Mouse (Mus musculus) megakaryocyte, embryonic 14.5 days (primary cell): ENCODE data around the gene Gm20388. TPM values are rescaled to one million over a fixed set of nuclear protein-coding genes. Genes with fewer than 3 reads are reported as not detected.
A peak's percentile ranks its signal among the peaks of the same experiment; 100 is the strongest.

Source experiments
- H3K27me3 ChIP-seq: replicated peaks from 2 replicates; pipeline ENCODE3; 2012; ENCODE audit warnings: inconsistent platforms
- H3K36me3 ChIP-seq: replicated peaks from 2 replicates; pipeline ENCODE3; 2012; ENCODE audit warnings: low read length, inconsistent platforms, mixed read lengths
- H3K4me1 ChIP-seq: 2 replicates; pipeline ENCODE4 v1.6.1; 2012; ENCODE audit warnings: inconsistent platforms
- H3K4me3 ChIP-seq: replicated peaks from 2 replicates; pipeline ENCODE3; 2012; ENCODE audit warnings: moderate library complexity, mild to moderate bottlenecking, inconsistent platforms
- H3K9me3 ChIP-seq: 2 replicates; pipeline ENCODE4 v1.6.1; 2012; ENCODE audit warnings: inconsistent platforms
- FLI1 ChIP-seq: IDR thresholded peaks from 2 replicates; pipeline ENCODE4 v1.6.1; 2012; ENCODE audit warnings: low read length, inconsistent platforms, mixed read lengths
- GATA1 ChIP-seq: IDR thresholded peaks from 3 replicates; pipeline ENCODE4 v1.6.1; 2012; ENCODE audit warnings: mixed read lengths, low read length, inconsistent platforms, borderline replicate concordance
- polyA plus RNA-seq: library from polyadenylated mRNA; stranded (reverse); fragments of >175 nt; gene quantifications from 2 replicates; pipeline ENCODE4 v1.2.3, GENCODE M21; 2012; ENCODE audit warnings: low replicate concordance; ENCODE audit not compliant: insufficient read depth

The Gm20388 gene
- polyA plus RNA-seq, 1 experiment, result 111 TPM

GRCm38 (mm10) chr8:120118162-120118561, 207.5 kb downstream of the Gm20388 start:
- H3K36me3 ChIP-seq, result no peaks in the 10 kb centered on the region
- no peak for TF ChIP-seq GATA1
- H3K4me3 ChIP-seq, result no peak overlapping the region
- H3K4me1 ChIP-seq, result peaks cover 76% of the 10 kb centered on the region
- no peaks in the 10 kb centered on the region for H3K9me3 ChIP-seq
- H3K27me3 ChIP-seq, result peaks cover 79% of the 10 kb centered on the region

- Histone ChIP-seq H3K4me3 (no peak overlapping the region), H3K9me3 (no peaks in the 10 kb centered on the region), H3K27me3 (peaks cover 84% of the 10 kb centered on the region), H3K4me1 (peaks cover 73% of the 10 kb centered on the region), H3K36me3 (no peaks in the 10 kb centered on the region)
- no peak for TF ChIP-seq FLI1
- no peak for TF ChIP-seq GATA1
Observed at GRCm38 (mm10) chr8:120118847-120119246, 208.2 kb downstream of the Gm20388 start.

DNA sequence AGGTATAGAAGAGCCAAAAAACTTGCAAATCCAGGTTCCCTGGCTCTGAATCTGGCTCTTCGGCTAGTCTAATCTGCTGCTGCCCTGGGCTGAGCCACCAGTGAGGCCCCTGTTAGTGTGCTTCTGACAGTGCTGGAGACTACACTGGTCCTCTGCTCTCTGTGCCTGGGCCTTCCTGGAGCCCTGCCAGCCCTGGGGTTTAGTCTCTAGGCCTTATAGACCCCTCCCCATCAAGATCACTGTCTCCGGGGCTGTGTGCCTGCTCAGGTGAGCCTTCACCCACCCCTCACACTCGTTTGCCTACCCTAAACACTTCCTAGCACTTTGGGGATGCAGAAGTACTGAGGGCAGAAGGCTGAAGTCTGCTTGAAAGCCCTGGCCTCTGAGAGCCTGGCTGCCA, 208.8 kb downstream of the Gm20388 start:
- H3K4me1 ChIP-seq, result peaks cover 73% of the 10 kb centered on the region
- H3K27me3 ChIP-seq, result peaks cover 85% of the 10 kb centered on the region
- TF ChIP-seq GATA1 (no peak), FLI1 (no peak)

DNA sequence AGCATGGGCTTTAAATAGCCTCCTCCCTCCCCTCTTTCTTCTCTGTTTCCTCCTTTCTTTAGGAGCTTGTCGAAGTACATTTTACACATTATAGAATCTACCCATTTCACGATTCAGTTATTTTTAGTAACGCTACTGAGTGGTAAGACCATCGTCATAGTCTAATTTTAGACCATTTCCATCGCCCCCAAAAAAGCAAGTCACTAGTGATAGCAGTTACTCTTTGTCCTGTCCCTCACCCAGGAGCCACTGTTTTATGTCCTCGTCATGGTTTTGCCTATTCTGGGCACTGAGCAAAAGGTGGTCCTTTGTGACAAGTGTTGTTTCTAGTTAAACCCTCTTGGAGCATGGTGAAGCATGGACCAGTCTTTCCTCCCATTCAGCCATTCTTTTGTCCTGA, 209.3 kb downstream of the Gm20388 start:
- H3K9me3 ChIP-seq, result no peaks in the 10 kb centered on the region
- H3K4me1 ChIP-seq, result peaks cover 73% of the 10 kb centered on the region
- TF ChIP-seq FLI1, result no peak
- no peak for TF ChIP-seq GATA1
- H3K4me3 ChIP-seq, result peak overlapping the region; percentile 70
- H3K27me3 ChIP-seq, result peaks cover 85% of the 10 kb centered on the region
- no peaks in the 10 kb centered on the region for H3K36me3 ChIP-seq

More for the DNA sequence above, 208.8 kb downstream of the Gm20388 start:
- no peaks in the 10 kb centered on the region for H3K9me3 ChIP-seq
- peak overlapping the region; percentile 70 for H3K4me3 ChIP-seq
- H3K36me3 ChIP-seq, result no peaks in the 10 kb centered on the region

- Histone ChIP-seq H3K9me3 (no peaks in the 10 kb centered on the region), H3K4me1 (peaks cover 68% of the 10 kb centered on the region), H3K27me3 (peaks cover 81% of the 10 kb centered on the region), H3K4me3 (no peak overlapping the region), H3K36me3 (no peaks in the 10 kb centered on the region)
- TF ChIP-seq FLI1 (no peak), GATA1 (no peak)
Observed at GRCm38 (mm10) chr8:120120951-120121350, 210.3 kb downstream of the Gm20388 start.

- Histone ChIP-seq H3K36me3 (no peaks in the 10 kb centered on the region), H3K4me1 (peaks cover 47% of the 10 kb centered on the region), H3K9me3 (peaks cover 9% of the 10 kb centered on the region), H3K27me3 (peaks cover 76% of the 10 kb centered on the region), H3K4me3 (no peak overlapping the region)
- TF ChIP-seq GATA1, result no peak
- TF ChIP-seq FLI1, result no peak
Observed at GRCm38 (mm10) chr8:120124261-120124660, 213.6 kb downstream of the Gm20388 start.

DNA sequence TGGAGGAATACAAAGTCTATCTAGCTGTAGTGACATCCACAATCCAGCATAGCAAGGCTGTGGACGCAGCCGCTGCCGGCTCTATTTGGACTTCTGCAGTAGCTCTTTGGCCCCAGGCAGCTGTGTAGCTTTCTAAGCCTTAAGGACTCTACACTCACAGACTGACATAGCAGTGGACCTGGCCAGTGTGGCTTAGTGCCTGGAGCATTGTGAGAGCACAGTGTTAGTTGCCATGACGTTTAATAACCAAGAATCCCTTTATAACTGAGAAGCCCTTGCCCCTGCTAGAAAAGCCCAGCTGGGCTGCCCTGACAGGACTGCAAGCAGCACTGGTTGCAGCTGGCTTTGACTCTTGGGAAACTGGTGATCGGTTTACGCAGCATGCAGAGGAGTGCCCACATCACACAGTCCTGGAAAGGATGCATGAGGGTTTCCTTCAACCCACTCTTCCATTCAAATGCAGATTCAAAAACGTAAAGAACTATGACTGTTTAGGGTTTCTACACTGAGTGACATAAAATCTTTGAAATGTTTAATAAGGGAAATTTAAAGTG, 214.3 kb downstream of the Gm20388 start:
- H3K4me3 ChIP-seq, result no peak overlapping the region
- H3K9me3 ChIP-seq, result peaks cover 9% of the 10 kb centered on the region
- TF ChIP-seq FLI1, result no peak
- TF ChIP-seq GATA1, result no peak
- H3K36me3 ChIP-seq, result no peaks in the 10 kb centered on the region
- peaks cover 77% of the 10 kb centered on the region for H3K27me3 ChIP-seq
- peaks cover 40% of the 10 kb centered on the region for H3K4me1 ChIP-seq

DNA sequence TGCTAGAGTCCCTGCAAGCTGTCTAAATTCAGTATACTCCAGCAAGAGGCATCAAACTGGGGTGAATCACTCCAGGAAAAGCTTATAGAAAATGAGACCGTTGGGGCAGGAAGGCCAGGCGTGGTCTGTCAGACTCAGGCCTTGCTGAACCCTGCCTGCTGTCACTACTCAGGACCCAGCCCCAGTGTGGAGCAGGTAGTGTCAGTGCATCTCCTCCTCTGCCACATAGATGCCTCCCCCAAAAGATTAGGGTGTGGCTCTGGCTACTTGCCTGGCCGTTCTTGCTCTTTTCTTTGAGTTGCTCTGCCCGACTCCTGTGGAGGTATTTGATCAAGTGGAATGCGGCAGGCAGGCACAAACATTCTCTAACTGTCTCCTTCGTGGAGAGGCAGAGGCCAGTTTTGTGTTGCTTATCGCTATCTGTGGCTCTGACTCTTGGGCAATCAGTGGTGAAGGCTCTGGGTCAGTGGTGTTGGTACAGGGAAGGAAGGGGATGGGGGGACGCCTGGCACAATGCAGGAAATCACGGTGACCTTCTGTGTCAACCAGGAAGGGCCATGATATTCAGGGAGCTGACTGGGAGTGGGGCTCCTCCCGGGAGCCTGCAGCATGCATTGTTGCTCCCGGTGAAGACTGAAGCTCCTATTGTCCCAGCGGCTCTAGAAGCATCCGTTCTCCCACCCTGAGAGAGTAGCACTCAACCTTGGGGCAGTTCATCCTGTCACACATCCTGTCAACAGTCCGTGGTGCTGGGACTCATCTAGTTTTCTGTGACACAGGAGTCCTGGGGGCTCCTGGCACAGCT, 215.9 kb downstream of the Gm20388 start:
- peaks cover 9% of the 10 kb centered on the region for H3K9me3 ChIP-seq
- no peaks in the 10 kb centered on the region for H3K36me3 ChIP-seq
- H3K4me3 ChIP-seq, result no peak overlapping the region
- H3K27me3 ChIP-seq, result peaks cover 77% of the 10 kb centered on the region
- H3K4me1 ChIP-seq, result peaks cover 41% of the 10 kb centered on the region
- TF ChIP-seq FLI1, result no peak
- no peak for TF ChIP-seq GATA1

- Histone ChIP-seq H3K9me3 (peaks cover 9% of the 10 kb centered on the region), H3K36me3 (no peaks in the 10 kb centered on the region), H3K4me1 (peaks cover 35% of the 10 kb centered on the region), H3K27me3 (peaks cover 82% of the 10 kb centered on the region), H3K4me3 (no peak overlapping the region)
- TF ChIP-seq GATA1 (no peak), FLI1 (no peak)
Observed at GRCm38 (mm10) chr8:120129547-120129946, 218.9 kb downstream of the Gm20388 start.

DNA sequence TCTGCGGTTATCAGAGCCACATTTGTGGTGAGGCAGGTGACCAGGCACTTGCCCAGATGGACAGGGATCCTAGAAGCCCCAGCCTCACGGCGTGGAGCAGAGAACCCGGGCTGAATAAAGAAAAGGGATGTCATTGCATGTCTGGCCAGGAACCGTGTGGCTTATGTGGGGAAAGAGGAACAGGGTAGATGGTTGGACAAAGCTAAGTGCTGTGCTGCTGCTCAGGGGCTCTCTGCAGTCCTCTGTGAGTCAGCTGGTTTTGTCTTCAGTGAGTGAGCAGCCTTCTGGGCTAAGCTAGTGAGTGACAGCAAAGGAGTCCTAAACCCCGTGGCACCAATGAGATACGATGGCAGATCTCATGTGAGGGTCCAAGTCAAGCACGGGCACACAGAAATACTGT, 220.5 kb downstream of the Gm20388 start:
- H3K9me3 ChIP-seq, result peaks cover 9% of the 10 kb centered on the region
- peaks cover 41% of the 10 kb centered on the region for H3K4me1 ChIP-seq
- H3K27me3 ChIP-seq, result peaks cover 83% of the 10 kb centered on the region
- H3K4me3 ChIP-seq, result peak overlapping the region; percentile 67
- no peaks in the 10 kb centered on the region for H3K36me3 ChIP-seq
- TF ChIP-seq GATA1 (no peak), FLI1 (no peak)
